Mouse (Mus musculus): ENCODE results near the gene Ppp2r1b. TPM values are rescaled to one million over a fixed set of nuclear protein-coding genes. Genes with fewer than 3 reads are reported as not detected.

The Ppp2r1b gene
- total RNA-seq, 2 experiments from 2014 or later, result 21.6 to 28.5 TPM

DNA sequence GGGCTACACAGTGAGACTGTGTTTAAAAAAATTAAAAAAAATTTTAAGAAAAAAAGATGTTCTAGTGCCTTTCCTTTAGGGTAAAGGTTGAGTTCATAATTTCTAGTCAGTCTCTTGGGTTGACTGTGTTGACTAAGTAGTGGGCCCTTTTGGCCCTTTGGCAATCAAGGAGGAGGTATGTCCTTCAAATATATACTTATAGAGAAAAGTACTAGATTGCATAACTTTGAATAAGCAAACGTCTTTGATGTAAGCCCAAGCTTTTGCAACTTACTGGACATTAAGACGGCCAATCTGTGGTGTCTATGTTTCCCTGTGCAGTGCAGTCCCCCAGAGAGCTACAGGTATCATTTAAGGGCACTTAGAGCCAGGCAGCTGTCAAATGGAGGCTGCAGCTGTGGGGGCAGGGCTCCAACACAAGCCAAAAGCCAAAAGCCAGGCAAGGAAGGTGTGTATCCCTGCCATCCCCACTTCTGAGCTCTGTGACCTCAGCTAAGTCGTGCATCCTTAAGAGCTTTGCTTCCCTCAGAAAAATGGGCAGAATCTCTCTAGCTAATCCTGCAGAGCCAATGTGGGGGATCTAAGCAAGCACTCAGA is 45.5 kb downstream of the Ppp2r1b start:
- no peak for DNase-seq (ENCODE audit: extremely low spot score in 1 of 2, low spot score in 2 of 2)
- intact Hi-C loops (cut with DNase I), result no loop called here
- Histone ChIP-seq H3K4me3 (no peak overlapping the region), H3K27ac (no peak overlapping the region)
- no peak for TF ChIP-seq CTCF (IDR thresholded peaks at IDR 0.05)

DNA sequence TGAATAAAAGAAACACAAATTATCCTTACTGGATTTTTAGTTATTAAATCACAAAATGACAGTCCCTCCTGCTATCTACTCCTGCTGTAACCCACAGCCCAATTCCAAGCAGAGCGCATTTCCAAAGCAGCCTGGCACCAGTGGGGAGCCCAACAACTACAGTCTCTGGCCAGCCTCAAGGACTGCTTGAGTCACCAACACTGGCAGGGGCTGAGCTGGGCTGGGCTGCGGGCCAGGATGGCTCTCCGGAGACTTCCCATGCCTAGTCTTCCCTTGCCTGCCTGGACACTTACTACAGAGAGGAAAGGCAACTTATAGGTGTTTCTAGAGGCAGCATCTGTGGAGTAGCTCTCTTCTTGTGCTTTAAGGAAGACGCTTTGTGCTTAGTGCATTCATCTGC is 48.6 kb downstream of the Ppp2r1b start:
- H3K4me3 ChIP-seq, result no peak overlapping the region
- no peak overlapping the region for H3K27ac ChIP-seq
- intact Hi-C loops (cut with DNase I), result no loop called here
- no peak for TF ChIP-seq CTCF (IDR thresholded peaks at IDR 0.05)
- DNase-seq (ENCODE audit: extremely low spot score in 1 of 2, low spot score in 2 of 2), result peak; percentile 54 to 60

DNA sequence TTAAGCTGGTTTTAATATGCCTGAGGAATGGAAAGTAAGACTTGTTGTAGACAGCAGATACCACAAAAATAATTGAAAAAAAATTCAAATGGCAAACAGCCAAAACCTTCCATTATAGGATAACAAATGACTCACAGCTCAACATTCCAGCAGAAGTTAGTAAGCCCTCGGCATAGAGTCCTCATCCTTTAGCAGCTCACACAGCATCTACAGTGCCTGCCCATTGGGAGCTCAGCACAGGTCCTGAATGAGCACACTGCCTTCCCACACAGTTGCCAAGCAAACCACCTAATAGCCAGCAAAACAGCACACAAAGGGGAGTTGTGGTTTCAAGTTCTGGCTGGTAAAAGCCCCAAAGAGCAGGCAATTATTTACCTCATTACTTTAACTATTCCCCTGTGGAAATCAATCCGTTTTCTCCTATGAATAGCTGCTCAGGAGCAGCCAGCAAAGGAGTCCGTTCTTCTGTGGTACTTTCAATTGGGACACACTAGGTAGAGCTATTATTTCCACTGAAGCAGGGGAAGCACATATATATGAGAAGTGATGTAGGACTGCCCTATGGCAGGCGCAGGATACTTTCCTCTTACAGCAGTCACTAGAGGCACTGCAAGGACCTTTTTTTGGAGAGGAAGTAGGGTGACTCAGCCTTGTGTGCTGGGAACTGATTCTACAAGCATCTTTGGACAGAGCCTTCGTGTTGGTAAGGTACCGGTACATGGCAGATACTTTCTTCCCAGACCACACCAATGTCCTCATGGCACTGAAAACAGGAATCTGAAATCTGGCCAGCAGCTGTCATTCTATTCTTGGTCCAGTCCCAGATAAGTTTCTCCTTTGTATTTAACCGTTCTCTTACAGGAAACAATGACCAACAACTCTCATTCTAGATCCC is 55.2 kb downstream of the Ppp2r1b start:
- no peak overlapping the region for H3K4me3 ChIP-seq
- H3K27ac ChIP-seq, result no peak overlapping the region
- DNase-seq (ENCODE audit: extremely low spot score in 1 of 2, low spot score in 2 of 2), result no peak
- no peak for TF ChIP-seq CTCF (IDR thresholded peaks at IDR 0.05)
- intact Hi-C loops (cut with DNase I), result no loop called here

DNA sequence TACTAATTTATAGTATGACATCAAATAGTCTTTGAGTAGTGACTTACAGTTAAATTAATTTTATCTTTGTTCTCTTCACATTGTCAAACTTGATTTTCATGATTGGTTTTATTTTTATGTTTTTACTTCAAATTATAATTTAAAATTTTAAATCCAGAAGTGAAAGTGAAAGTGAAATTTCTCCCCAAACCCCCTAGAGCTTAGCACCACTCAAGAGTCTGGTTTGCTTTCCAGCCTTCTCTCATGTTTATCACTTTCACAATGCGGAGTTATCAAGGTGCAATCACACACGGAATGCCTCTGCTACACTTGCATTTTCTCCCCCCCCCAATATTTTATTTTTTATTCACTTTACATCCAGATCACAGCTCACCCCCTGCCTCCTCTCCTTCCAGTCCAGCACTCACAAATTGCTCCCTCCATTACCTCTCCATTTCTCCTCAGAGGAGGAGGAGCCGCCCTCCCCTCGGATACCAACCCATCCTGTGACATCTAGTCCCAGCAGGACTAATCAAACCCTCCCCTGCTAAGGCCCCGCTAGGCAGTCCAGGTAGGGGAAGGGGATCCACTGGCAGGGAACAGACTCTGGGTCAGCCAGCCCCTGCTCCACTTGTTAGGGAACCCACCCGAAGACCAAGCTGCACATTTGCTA is 59.2 kb downstream of the Ppp2r1b start:
- Histone ChIP-seq H3K27ac (no peak overlapping the region), H3K4me3 (no peak overlapping the region)
- intact Hi-C loops (cut with DNase I), result no loop called here
- no peak for TF ChIP-seq CTCF (IDR thresholded peaks at IDR 0.05)
- no peak for DNase-seq (ENCODE audit: extremely low spot score in 1 of 2, low spot score in 2 of 2)

DNA sequence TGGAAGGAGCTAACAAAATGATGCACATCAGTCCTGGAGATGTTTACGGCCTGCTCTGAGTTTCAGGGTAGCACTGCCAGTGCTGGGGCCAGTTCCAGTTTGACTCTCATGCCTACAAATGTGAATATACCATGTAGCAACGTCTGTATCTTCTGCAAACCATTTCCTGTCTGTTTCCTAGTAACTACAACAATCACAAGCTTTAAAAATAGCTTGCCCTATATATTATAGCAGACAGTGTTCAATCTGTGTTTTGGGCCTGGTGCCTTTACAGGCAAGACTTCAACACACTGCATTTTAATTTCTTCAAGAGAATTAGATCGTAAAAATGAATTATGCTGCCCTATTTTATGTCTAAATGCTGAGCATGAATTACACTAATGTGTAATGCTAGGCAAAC is 60.2 kb downstream of the Ppp2r1b start:
- H3K27ac ChIP-seq, result no peak overlapping the region
- intact Hi-C loops (cut with DNase I), result no loop called here
- no peak overlapping the region for H3K4me3 ChIP-seq
- TF ChIP-seq CTCF (IDR thresholded peaks at IDR 0.05), result no peak
- no peak for DNase-seq (ENCODE audit: extremely low spot score in 1 of 2, low spot score in 2 of 2)

DNA sequence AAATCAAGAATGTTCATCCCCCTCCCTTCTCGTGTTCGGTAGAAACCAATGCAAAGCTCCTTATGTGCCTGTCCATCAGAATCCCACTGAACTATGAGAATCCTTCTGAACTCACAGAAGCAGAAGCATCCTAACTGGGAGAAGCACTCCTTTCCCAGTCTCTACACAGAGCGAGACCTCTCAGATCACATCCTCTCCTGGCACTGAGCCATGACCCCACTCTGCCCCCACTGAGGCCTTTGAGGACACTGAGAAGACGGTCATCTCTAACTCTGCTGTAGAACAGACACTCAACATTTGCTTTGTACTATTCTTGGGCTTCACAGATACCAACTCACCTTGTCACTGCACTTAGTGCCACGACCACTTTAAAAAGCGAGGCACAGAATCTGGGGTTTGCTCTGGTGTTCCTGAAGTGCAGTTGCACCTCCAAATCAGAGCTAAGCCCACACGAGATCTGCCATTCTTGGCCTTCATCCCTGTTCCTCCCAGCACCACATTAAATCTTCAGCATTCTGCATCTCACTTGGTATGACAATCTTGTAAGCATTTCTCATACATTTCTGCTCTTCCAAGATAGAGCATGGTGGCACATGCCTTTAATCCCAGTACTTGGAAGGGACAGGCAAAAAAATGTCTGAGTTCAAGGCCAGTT is 66.9 kb downstream of the Ppp2r1b start:
- TF ChIP-seq CTCF (IDR thresholded peaks at IDR 0.05), result no peak
- intact Hi-C loops (cut with DNase I), result loop anchor here (5.0 kb wide), 1 partner anchor 95 kb away; the partner anchor contains the start of gene Sik2
- H3K27ac ChIP-seq, result no peak overlapping the region
- H3K4me3 ChIP-seq, result no peak overlapping the region
- no peak for DNase-seq (ENCODE audit: extremely low spot score in 1 of 2, low spot score in 2 of 2)

DNA sequence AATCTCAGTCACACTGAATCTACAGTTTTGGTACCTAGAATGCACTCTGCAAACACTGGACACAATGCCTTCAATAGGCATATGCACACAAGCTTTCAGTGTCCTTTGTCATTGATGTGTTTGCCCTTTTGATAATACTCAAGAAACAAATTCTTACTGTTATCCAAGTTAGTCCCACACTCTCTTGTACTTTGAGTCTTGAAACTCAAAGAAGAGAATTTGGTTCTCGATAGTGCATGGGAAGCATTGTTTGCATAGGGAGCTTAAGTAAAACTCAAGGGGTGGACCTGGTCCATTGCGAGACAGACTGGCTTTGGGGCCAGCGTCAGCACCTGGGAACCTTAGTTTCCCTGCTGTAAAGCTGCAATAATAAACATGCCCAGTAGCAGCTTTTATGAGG is 73.0 kb downstream of the Ppp2r1b start:
- no peak for DNase-seq (ENCODE audit: extremely low spot score in 1 of 2, low spot score in 2 of 2)
- Histone ChIP-seq H3K27ac (no peak overlapping the region), H3K4me3 (no peak overlapping the region)
- TF ChIP-seq CTCF (IDR thresholded peaks at IDR 0.05), result no peak
- intact Hi-C loops (cut with DNase I), result no loop called here

DNA sequence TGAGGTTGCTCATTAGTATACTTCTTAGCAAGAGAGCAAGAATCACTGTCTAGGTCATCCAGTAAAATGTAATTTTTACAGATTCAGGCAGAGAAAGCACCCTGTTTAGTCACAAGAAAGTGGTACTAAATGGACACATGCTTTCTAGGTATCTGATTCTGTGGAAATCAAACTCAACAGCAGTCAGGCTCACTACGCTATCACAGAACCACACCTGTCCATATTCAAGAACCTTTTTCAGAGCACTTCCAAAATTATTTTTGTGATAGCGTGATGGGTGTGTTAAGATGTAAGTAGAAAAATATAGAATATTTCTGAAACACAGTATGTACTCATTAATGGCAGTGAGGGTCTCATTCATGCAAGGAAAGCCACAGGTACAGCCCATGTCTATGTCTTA is 74.5 kb downstream of the Ppp2r1b start:
- no peak overlapping the region for H3K4me3 ChIP-seq
- DNase-seq (ENCODE audit: extremely low spot score in 1 of 2, low spot score in 2 of 2), result no peak
- intact Hi-C loops (cut with DNase I), result no loop called here
- TF ChIP-seq CTCF (IDR thresholded peaks at IDR 0.05), result no peak
- H3K27ac ChIP-seq, result no peak overlapping the region

DNA sequence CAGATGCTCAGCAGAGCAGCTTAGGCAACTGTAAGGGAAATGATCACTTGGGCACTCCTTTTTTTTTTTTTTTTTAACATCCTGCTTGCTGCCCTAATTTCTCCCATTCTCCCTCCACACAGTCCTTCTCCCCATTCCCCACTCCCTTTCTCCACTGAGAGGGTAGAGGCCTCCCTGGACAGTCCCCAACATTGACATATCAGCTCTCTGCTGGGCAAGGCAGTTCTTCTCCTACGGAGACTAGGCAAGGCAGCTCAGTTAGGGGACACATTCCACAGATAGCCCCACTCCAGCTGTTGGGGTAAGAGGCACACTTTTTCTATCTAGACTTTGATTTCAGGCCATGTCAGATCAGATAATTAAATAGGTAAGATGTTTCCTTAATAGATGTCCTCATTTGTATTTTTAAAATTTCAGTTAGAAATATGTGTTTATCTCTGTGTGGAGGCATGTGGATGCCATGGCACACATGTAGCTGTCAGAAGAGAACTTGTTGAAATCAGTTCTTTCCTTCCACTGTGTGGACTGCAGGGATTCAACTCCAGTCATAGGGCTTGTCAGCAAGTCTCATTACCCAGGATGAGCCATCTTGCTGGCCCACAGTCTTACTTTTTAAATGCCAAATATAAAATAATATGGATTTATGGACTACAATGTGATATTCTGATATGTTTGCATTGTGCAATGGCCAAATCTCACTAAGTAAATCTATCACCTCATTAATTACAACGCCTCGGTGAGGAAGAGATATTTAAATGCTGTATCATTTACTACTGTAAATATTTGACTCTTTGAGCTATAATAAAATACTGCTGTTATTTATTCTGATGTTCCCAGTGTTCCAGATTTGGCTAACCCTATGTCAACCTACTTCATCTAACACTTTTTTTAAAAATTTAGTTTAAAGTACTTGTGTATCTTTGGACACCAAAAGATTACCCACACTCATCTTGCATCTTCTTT is 76.1 kb downstream of the Ppp2r1b start:
- no peak for TF ChIP-seq CTCF (IDR thresholded peaks at IDR 0.05)
- Histone ChIP-seq H3K27ac (no peak overlapping the region), H3K4me3 (no peak overlapping the region)
- DNase-seq (ENCODE audit: extremely low spot score in 1 of 2, low spot score in 2 of 2), result no peak
- intact Hi-C loops (cut with DNase I), result no loop called here

DNA sequence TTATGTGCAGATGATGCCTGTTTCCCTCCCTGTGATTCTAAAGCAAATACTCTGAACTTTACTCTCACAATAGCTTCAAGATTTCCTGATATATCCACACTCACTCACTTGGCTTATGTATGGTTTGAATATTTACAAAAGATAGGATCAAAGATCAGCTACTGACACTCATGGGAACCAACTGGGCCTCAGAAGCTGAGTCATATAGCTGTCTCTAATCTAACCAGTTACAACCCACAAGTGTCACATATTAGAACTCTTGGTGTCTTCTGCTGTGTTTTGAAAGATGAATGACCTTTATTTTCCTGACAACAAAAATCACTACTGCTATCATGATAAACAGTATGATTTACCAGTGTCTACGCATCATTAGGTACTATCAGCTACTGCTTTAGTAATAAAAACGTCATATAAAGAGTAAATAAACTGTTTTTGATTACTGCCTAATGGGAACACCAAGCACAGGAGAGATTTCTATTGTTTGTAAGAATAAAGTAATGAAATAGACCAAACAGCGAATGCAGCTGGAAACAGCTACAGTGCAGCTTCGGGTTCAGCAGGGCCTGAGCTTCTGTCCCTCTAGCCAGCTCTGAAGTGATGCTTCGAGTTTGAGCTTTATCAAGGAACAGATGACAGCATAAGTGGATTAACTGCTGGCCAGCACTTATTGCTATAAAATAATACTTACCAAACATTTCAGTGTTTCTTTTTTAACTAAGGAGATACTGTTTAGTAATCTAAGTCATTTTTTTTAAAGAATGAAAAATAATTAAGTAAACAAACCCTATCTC is 77.5 kb downstream of the Ppp2r1b start:
- Histone ChIP-seq H3K4me3 (no peak overlapping the region), H3K27ac (no peak overlapping the region)
- intact Hi-C loops (cut with DNase I), result no loop called here
- no peak for TF ChIP-seq CTCF (IDR thresholded peaks at IDR 0.05)
- no peak for DNase-seq (ENCODE audit: extremely low spot score in 1 of 2, low spot score in 2 of 2)

Data from left cerebral cortex, adult 2 months (tissue).